Mouse (Mus musculus) erythroblast, adult 5-6 weeks (primary cell): ENCODE results near the gene Mrvi1. TPM values are rescaled to one million over a fixed set of nuclear protein-coding genes. Genes with fewer than 3 reads are reported as not detected.
A peak's percentile ranks its signal among the peaks of the same experiment; 100 is the strongest.

Source experiments
- ATAC-seq: replicated peaks from 2 replicates; pipeline ENCODE4 v1.8.0; 2016; ENCODE audit warnings: moderate number of reproducible peaks, mild to moderate bottlenecking, moderate TSS enrichment, inconsistent platforms; ENCODE audit not compliant: poor library complexity, low FRiP score, severe bottlenecking
- total RNA-seq, 2 experiments: library from RNA; stranded (forward) in 1 of 2; stranded (reverse) in 1 of 2; fragments of 150-400 nt in 1 of 2; fragments of 200-764, 138-1000 nt in 1 of 2; gene quantifications; 2 replicates each; pipeline versions ENCODE4 v1.2.3 to v1.2.4; 2015 to 2017; ENCODE audit warnings: low replicate concordance in 2 of 2

The Mrvi1 gene
- total RNA-seq, 2 experiments from 2014 or later, result 1.1 to 1.7 TPM

DNA sequence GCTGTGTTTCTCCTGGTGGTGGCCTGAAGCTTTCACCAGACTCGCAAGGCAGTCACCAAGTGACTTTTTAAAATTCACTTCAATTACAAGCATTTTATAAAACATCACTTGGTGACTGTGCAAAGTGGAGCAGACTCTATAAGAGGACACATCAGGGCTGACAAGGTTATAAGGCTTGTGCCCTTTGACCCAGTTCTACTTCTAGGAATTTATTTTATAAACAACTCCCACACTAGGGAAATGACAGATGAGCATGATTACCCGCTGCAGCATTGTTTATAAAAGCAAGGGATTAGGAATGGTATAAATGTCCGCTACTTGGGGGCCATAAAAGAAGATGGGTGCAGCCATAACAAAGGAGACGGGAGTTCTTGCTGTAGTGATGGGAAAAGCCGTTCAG is 1.4 kb upstream of the Mrvi1 start:
- ATAC-seq, result no peak

DNA sequence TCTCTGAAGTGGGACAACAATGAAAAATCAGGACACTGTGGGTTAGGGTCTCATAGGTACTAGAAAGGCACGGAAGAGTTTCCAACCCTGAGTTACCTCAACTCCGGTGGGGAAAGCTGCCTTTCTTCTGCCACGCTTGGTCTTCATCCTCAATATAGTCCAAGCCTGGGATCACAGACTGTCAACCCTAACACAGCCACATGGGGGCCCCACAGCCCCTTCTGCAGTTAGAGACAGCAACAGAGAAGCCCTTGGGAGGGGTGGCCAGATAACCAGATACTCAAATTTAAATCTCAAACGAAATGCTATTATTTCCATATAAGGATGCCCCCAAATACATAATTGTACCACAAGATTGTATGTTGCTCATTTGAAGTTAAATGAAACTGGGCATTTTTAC is 503 bp upstream of the Mrvi1 start:
- peak; percentile 79 for ATAC-seq

DNA sequence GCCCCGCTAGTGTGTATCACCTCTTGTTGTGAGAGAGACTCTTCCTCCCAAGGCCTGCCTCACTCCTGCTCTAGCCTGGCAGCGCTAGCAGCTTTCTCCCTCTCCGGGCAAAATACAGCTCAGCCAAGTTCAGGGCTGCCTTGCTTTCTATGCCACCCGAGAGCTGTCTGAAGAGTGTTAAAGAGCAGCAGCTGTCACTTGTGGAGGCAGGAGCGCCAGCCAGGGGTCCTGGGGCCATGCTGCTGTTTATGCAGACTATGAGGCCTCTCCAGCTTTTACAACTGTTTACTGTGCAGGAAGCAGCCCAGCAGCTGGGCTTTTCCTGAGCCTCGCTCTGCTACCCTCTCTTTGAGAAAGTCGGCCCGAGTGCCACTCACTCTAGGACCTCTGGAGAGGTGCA is 1.2 kb downstream of the Mrvi1 start:
- no peak for ATAC-seq

DNA sequence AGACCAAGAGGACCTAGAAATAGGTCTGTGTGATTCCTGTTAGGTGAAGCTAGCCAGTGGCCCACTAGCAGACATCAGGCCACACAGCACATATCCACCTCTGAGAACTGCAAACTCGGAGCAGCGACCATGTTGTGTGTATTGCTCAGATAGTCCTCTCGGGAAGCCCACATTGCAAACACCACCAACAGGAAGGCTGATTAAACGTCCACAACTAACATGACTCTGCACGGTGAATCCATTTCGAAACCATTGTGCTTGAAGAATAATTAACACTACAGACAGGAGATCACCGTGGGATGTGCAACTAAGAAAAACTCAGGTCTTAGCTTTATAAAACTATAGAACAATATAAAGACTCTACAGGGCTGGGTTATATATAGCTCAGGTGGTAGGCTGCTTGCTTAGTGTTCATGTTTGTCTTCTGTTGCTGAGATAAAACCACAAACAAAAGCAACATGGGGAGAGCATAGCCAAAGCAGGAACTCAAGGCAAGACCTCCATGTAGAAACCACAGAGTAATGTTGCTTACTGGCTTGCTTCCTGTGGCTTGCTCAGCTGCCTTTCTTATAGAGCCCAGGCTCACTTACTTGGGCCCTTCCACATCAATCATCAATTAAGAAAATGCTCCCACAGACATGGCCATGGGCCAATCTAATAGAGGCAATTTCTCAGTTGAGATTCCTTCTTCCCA is 4.4 kb downstream of the Mrvi1 start:
- ATAC-seq, result no peak

DNA sequence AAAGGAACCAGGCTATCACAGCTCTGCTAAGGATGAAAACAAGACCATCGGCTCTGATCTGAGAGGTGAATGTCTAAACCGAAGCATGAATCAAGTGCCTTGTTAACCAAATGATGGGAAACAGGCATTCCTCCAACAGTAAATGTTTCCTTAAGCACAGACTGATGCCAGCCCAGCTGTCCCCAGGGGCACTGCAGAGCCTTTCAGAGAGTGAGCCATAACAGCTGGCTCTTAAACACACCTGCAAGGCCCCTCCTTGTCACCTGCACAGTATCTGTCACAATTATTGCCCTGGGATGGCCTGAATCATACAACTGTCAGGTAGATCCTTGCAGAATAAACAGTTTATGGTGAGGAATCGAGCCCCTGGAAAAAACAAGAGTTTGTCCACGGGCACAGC is 8.8 kb downstream of the Mrvi1 start:
- ATAC-seq, result no peak

DNA sequence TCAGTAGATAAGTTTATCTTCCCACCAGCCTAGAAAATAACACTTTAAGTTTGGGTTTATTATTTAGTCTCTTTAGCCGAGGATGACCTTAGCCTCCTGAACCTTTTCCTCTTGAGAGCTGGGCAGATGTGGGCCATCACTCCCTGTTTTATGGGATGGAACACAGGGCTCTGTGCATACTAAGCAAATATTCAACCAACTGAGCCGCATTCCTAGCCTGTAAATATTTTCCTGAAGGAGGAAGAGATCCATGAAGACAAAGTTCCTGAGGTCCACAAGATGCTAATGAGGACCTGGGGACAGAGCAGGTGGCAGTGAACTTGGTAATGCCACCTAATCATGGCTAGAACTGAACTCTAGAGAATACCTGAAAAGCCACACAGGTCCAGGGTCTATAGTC is 9.5 kb downstream of the Mrvi1 start:
- ATAC-seq, result no peak

DNA sequence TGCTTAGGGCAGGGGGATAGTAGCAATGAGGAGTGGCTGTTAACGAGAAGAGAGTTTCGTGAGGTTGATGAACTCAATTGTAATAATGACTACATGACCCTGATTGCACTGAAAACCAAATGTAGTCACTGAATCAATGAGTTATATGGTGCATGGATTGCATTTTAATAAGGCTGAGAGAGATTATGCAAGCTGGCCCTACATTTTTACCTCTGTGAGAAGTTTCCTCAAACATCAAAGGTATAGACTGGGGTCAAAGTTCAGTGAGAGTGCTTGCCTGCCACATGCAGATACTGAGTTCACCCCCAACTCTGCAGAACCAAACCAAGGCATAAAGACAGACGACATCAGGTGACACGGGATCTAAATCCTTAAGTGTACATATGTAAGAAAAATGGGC is 14.9 kb downstream of the Mrvi1 start:
- no peak for ATAC-seq

DNA sequence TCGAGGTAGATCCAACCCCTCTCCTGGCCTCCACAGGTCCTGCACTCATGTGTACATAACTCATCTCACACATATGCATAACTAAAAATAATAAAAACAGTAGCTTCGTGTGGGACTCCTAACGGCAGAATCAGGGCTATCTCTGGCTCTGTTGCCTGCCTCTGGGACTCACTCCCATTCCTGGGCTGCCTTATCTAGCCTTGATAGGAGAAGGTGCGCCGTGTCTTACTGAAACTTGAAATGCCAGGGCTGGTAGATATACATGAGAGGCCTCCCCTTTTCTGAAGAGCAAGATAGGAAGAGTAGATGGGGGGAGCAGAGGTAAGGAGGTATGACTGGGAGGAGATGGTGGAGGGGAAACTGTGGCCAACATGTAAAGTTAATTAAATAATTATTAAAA is 15.4 kb downstream of the Mrvi1 start:
- ATAC-seq, result no peak

DNA sequence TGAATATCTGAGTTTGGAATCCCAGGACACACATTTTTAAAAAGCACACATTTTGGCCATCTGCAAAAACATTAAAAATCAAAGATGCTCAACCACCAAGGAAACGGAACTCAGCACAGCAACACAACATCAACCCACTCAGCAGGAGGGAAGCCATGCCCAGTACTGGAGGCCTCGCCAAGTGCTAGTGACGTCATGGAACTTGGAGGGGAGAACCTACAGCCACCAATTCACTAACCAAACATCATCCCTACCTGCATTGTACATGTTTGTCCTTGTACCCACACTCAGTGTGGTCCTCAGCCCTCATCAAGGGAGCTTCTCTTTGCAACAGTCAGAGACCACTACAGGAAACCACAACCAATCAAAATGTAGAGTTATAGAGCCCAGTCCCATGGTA is 16.9 kb downstream of the Mrvi1 start:
- no peak for ATAC-seq

DNA sequence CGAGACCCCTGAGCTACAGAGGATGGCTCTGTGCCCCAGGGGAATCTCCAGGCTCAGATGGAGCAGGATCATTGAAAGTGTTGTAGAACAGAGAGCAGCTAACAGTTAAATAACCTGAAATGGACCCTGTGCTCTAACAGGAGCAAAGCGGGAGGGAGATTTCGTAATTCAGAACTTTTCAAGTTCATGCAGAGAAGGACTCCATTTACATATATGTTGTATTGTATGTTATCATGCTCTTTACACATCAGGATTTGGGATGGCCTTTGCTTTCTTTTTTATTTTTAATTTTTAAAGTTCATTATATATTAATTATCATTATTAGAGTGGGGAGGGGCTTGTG is 18.6 kb downstream of the Mrvi1 start:
- ATAC-seq, result no peak

DNA sequence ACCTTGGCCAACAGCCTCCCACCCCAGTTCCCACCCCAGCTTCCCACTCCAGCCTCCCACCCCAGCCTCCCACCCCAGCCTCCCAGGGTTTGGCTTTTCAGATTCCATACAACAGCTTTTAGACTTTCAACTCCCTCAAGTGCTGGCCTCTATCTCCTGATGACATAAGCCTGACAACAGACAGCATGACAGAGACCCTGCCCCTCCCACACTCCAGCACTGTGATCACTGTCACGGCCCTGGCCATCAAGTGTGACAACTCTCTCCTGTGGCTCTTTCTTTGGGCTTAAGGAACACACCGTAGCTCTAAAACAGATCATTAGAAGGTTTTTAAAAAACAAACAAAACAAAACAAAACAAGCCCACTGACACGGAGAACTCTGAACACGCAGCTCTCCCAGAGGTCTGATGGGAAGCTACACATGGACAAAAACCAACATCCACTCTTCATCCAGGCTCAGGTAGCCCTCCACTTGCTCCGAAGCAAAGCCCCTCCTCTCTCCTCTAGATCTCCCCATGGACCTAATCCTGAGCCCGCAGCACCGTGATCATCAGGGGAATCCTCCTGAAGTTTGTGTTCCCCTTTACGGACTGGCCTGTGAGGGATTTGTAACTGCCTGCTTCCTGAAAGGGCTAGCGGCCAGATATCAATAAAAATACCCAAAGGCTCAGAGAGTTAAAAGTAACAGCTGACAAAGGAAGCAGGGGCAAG is 19.2 kb downstream of the Mrvi1 start:
- ATAC-seq, result no peak

DNA sequence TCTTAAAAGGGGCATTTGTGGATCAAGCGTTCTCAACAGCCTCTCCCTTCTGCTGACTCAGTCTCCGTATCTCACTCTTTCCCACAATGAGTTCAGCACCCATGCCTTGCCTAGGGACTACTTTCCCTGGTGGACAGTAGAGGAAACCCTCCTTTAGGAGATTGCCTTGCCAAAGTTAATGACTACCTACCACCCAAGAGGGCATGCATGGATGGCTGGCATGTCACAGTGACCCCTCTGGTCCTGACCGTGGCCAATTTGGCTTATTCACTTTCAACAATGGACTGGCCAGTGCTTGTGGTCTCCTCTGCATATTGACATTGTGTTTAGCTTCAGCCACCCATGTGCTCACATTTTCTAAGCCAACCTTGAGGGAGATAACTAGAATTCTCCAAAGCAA is 19.8 kb downstream of the Mrvi1 start:
- no peak for ATAC-seq

DNA sequence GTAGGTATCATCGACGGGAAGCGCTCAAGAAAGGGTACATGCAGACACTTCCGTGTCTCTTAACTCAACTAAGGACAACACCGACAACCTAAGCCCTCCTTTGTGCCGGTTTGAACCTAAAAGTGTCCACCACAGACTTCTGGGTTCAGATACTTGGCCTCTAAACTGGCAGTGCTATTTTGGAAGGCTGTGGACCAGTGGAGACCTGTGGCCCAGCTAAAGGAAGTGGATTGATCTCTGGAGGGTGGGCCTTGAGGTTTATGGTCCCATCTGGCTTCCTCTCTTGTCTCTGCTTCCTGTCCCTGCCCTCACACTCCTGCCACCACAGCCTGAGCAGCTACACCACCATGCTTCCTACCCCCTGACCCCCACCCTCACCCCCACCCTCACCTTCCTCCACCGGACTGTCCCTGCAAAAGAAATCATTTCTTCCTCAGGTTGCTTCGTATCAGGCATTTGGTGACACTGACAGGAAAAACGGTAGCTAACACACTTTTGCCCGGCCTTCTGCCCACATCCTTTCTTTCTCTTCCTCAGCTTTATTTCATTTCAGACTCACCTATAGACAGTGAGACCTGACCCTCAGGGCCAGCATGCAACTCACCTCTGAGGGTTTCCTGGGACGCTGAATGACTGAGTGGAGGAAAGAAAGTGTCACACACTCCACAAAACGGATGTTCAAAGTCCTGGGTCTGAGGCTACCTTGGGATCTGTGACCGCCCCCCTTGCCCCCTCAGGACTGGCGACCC is 25.7 kb downstream of the Mrvi1 start:
- no peak for ATAC-seq

DNA sequence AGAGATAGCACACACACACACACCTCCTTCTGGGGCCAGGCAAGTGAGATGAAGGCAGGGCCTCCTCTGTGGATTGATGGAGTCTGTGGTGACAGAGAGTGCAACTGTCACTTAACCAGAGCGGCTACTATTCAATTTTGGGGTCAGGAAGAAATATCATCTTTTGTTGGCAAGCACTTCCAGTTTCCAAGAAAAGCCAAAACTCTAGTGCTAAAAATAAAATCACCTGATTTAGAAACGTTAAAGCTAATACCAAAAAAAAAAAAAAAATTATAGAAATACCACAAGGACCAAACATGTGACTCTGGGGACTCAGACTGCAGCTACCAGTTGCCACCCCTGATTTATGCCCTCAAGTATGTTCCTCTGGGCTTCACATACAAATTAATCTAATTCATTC is 26.7 kb downstream of the Mrvi1 start:
- ATAC-seq, result no peak

DNA sequence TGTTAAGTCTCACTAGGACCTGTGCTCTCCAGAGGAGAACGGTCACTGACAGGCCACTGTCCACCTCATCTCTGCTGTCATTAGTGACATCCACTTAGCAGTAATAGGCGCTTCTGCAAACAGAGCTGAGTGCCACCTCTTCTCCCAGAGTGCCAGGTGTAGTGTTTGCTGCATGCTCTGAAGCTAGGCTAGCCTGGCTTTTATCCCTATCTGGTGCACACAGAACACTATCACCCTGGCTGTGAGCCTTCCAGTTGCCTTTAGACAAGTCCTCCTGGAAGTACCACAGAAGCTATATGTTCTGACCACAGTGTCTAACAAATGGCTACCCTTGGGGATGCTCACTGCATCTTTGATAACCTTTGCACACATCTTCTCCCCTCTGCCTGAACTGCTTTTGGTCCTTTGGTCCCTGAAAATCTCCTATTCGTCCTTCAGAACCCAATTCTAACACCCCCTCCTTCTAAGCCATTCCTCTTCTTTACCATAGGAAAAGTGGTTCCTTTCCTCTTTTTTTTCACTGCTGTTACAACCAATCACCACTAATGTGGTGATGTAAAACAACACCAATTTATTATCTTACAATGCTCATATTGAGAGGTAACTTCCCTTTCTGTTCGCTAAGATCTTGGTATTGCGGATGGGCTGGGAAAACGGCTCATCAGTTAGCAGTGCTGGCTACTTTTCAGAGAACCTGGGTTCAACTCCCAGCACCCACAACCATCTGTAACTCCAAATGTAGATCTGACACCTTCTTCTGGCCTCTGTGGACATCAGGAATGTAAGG is 28.0 kb downstream of the Mrvi1 start:
- ATAC-seq, result no peak

DNA sequence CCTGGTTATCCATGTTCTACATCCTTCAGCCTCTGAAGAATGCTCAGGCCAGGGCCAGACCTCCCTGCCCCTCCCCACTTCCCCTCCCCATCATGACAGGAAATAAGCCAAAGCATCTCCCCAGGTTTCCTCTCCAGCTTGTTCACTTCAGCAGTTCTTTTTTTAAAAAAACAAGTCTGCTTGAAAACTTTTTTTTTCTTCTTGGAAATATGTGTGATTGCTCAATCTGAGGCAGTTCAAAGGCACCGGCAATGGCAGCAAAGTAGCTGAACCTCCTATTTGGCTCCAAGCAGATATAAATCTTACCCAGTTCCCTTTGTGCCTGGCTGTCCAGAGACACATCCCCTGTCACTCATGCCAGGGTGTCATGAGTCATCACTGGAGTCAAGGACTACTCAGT is 29.1 kb downstream of the Mrvi1 start:
- no peak for ATAC-seq

DNA sequence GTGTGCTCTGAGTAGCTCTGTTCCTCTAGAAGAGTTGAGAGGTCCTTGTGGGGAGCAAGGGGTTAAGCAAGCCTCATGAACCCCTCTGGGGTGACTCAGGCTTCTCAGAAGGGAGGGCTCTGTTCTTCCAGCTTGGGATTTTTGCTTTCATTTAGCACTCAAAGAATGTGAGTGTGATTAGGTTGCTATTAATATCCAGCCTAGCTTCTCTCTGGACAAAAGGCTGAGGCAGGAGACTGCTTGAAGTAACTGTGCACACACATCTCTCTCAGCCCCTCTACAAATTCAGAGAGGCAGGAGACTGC is 31.7 kb downstream of the Mrvi1 start:
- no peak for ATAC-seq

DNA sequence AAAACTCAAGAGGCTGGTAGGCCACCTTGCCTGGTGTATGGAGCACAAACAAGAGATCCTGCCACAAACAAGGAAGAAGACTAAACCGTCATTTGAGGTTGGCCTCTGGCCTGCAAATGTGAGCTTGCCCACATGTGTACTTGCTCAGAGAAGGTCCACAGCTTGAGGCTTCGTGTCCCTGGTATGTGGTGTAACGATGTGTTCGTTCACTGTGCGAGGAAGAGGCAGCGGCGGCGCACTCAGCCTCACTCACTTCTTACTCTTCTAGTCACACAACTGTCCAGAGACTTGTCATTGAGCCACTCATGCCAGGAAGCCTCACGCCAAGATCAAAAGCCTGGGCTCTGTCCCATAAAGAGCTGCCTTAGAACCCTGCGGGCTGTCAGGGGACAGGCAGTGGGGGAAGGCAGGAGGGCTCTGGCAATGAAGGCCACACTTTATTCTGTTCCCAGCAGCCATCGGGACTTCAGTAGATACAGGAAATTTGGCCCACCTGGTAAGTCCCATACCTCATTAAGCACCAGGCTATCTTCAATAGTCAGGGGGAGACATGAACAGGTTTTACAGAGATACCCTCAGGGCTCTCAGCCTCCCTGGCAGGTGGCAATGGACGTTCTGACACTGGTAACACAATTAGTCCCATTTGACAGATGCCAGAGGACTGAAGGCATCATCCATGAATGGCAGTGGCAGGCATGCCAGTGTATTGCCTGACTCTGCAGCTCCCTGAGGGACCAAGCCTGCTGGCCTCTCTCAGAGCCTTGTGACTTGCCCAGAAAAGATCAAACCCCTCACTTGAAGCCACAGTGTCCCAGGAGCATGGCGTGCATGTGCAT is 32.3 kb downstream of the Mrvi1 start:
- no peak for ATAC-seq

DNA sequence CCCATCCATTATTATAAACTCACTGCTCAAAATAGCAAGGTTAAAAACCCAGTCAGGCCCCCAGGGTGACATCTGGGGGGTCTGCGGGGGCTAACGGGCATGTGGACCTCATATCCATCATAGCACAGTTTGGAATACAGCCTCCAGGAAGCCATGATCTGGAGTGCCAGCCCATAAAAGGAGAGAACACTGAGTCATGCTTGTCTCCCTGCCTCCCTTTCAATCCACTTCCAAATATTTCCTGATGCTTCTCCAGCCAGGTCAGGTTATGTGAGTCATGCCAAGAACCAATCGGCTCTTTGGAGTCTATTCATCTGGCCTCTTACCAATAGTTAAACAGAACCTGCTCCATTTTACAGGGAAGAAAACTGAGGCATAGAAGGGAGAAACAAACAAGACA is 33.7 kb downstream of the Mrvi1 start:
- no peak for ATAC-seq

DNA sequence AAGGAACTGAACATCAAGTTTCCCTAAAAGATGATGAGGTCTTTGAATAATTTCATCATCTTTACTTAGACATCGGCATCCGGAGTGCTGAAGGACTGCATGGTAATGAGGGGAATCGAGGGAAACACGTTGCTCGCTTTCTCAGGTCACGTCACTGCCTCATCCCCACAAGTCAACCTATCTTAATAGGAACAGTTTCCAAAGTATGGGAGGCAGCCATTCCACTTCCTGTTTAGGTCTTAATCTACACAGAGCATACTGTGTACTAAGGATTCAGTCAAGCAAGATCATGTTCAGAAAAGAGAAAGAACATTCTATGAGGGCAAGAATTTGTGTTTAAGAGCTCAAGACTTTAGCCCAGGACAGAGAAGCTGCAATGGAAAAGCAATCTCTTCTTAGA is 34.6 kb downstream of the Mrvi1 start:
- no peak for ATAC-seq
